Mouse (Mus musculus) CH12.LX (cell line): ENCODE results near the gene Ldlrad3. TPM values are rescaled to one million over a fixed set of nuclear protein-coding genes. Genes with fewer than 3 reads are reported as not detected.

ENCODE experiments used
- DNase-seq: peaks from one replicate; pipeline ENCODE4 v3.0.0-alpha.2; 2013; ENCODE audit errors: extremely low read depth
- H3K27ac ChIP-seq: 2 replicates; pipeline ENCODE4 v1.5.1; 2012; ENCODE audit warnings: low read depth, mild to moderate bottlenecking, control low read depth, moderate library complexity; ENCODE audit not compliant: insufficient read depth
- H3K27me3 ChIP-seq: replicated peaks from 2 replicates; pipeline ENCODE3; 2012; ENCODE audit warnings: inconsistent platforms
- H3K36me3 ChIP-seq, 2 experiments: replicated peaks in 1 of 2; 2 replicates each; pipeline versions ENCODE3 to v1.6.1; 2012; ENCODE audit warnings: inconsistent platforms in 1 of 2, low read length in 1 of 2, mild to moderate bottlenecking in 1 of 2, mixed read lengths in 1 of 2, moderate library complexity in 1 of 2; ENCODE audit not compliant: control insufficient read depth in 1 of 2, insufficient read depth in 1 of 2
- H3K4me1 ChIP-seq, 2 experiments: 2 replicates each; pipeline ENCODE4 v1.6.1; 2012; ENCODE audit warnings: inconsistent platforms in 1 of 2, moderate library complexity in 1 of 2; ENCODE audit not compliant: insufficient read depth in 2 of 2, control insufficient read depth in 1 of 2
- H3K4me2 ChIP-seq: 2 replicates; pipeline ENCODE4 v1.6.1; 2012; ENCODE audit warnings: low read depth, mild to moderate bottlenecking, control low read depth; ENCODE audit not compliant: poor library complexity, insufficient read depth, severe bottlenecking
- H3K4me3 ChIP-seq, 3 experiments: fragments of 150-350 bp in 1 of 3; sonication (generic) in 1 of 3; replicated peaks in 1 of 3; 2 replicates each; pipeline versions ENCODE3 to v1.5.1; 2011 to 2012; ENCODE audit warnings: low read depth in 2 of 3, low read length in 2 of 3, mild to moderate bottlenecking in 2 of 3, moderate library complexity in 2 of 3, control low read depth in 1 of 3, improper control_type of control experiment in 1 of 3, inconsistent platforms in 1 of 3, mixed read lengths in 1 of 3; ENCODE audit not compliant: poor library complexity in 1 of 3
- H3K79me2 ChIP-seq: replicated peaks from 2 replicates; pipeline ENCODE4 v1.6.1; 2012; ENCODE audit warnings: mild to moderate bottlenecking, moderate library complexity; ENCODE audit not compliant: control insufficient read depth, poor library complexity, insufficient read depth, severe bottlenecking; ENCODE audit errors: extremely low read depth
- H3K9ac ChIP-seq: 2 replicates; pipeline ENCODE4 v1.6.1; 2012; ENCODE audit warnings: low read depth, mild to moderate bottlenecking, control low read depth, moderate library complexity; ENCODE audit not compliant: insufficient read depth
- H3K9me3 ChIP-seq: replicated peaks from 2 replicates; pipeline ENCODE3; 2012; ENCODE audit warnings: low read length, inconsistent platforms, mixed read lengths
- CHD1 ChIP-seq: IDR thresholded peaks from 2 replicates; pipeline ENCODE4 v1.6.1; 2012; ENCODE audit warnings: low read depth, low read length, improper control_type of control experiment, inconsistent platforms
- CHD2 ChIP-seq: IDR thresholded peaks from 2 replicates; pipeline ENCODE4 v1.6.1; 2011; ENCODE audit warnings: low read length, improper control_type of control experiment
- CTCF ChIP-seq, 2 experiments: IDR thresholded peaks in 1 of 2; conservative IDR thresholded peaks in 1 of 2; 2 replicates each; pipeline ENCODE4 v1.5.1; 2011 to 2012; ENCODE audit warnings: low read depth in 2 of 2, low read length in 2 of 2, improper control_type of control experiment in 1 of 2, inconsistent platforms in 1 of 2, mild to moderate bottlenecking in 1 of 2, moderate library complexity in 1 of 2
- E2F4 ChIP-seq: IDR thresholded peaks from 2 replicates; pipeline ENCODE4 v1.6.1; 2011; ENCODE audit warnings: low read depth, low read length, improper control_type of control experiment; ENCODE audit not compliant: insufficient replicate concordance
- ETS1 ChIP-seq: conservative IDR thresholded peaks from 2 replicates; pipeline ENCODE4 v1.6.1; 2012; ENCODE audit warnings: low read depth, mild to moderate bottlenecking, inconsistent platforms, low read length, improper control_type of control experiment, moderate library complexity
- GABPA ChIP-seq: IDR thresholded peaks from 2 replicates; pipeline ENCODE4 v1.6.1; 2012; ENCODE audit warnings: low read depth, low read length, improper control_type of control experiment, inconsistent platforms; ENCODE audit not compliant: insufficient replicate concordance
- HCFC1 ChIP-seq: IDR thresholded peaks from 2 replicates; pipeline ENCODE4 v1.6.1; 2012; ENCODE audit warnings: low read depth, mild to moderate bottlenecking, inconsistent platforms, low read length, improper control_type of control experiment
- IRF4 ChIP-seq: IDR thresholded peaks from 2 replicates; pipeline ENCODE4 v1.6.1; 2014; ENCODE audit warnings: low read depth, mild to moderate bottlenecking, inconsistent platforms, low read length, improper control_type of control experiment
- MAX ChIP-seq: IDR thresholded peaks from 2 replicates; pipeline ENCODE4 v1.6.1; 2011; ENCODE audit warnings: low read length, improper control_type of control experiment
- MAZ ChIP-seq: IDR thresholded peaks from 2 replicates; pipeline ENCODE4 v1.6.1; 2012; ENCODE audit warnings: low read depth, mild to moderate bottlenecking, inconsistent platforms, low read length, improper control_type of control experiment, moderate library complexity
- MEF2A ChIP-seq: IDR thresholded peaks from 2 replicates; pipeline ENCODE4 v1.6.1; 2014; ENCODE audit warnings: low read depth, mild to moderate bottlenecking, inconsistent platforms, low read length, improper control_type of control experiment, borderline replicate concordance
- NELFE ChIP-seq: IDR thresholded peaks from 2 replicates; pipeline ENCODE4 v1.6.1; 2011; ENCODE audit warnings: low read depth, low read length, improper control_type of control experiment
- NRF1 ChIP-seq: IDR thresholded peaks from 2 replicates; pipeline ENCODE4 v1.6.1; 2014; ENCODE audit warnings: low read depth, mild to moderate bottlenecking, inconsistent platforms, low read length, improper control_type of control experiment, moderate library complexity
- PAX5 ChIP-seq: IDR thresholded peaks from 2 replicates; pipeline ENCODE4 v1.6.1; 2012; ENCODE audit warnings: low read length, inconsistent platforms, mixed read lengths
- POLR2AphosphoS2 ChIP-seq: IDR thresholded peaks from 2 replicates; pipeline ENCODE4 v1.6.1; 2011; ENCODE audit warnings: low read depth, low read length, improper control_type of control experiment
- RAD21 ChIP-seq: IDR thresholded peaks from 2 replicates; pipeline ENCODE4 v1.6.1; 2011; ENCODE audit warnings: low read depth, mild to moderate bottlenecking, low read length, improper control_type of control experiment, moderate library complexity
- RCOR1 ChIP-seq: conservative IDR thresholded peaks from 2 replicates; pipeline ENCODE4 v1.6.1; 2012; ENCODE audit warnings: low read depth, mild to moderate bottlenecking, inconsistent platforms, low read length, improper control_type of control experiment
- SIN3A ChIP-seq: IDR thresholded peaks from 2 replicates; pipeline ENCODE4 v1.6.1; 2012; ENCODE audit warnings: low read length, improper control_type of control experiment, inconsistent platforms
- SMC3 ChIP-seq: IDR thresholded peaks from 2 replicates; pipeline ENCODE4 v1.6.1; 2011; ENCODE audit warnings: low read depth, low read length, improper control_type of control experiment
- TBP ChIP-seq: conservative IDR thresholded peaks from 2 replicates; pipeline ENCODE4 v1.6.1; 2011; ENCODE audit warnings: low read depth, low read length, improper control_type of control experiment
- UBTF ChIP-seq: IDR thresholded peaks from 2 replicates; pipeline ENCODE4 v1.6.1; 2012; ENCODE audit warnings: low read depth, mild to moderate bottlenecking, inconsistent platforms, low read length, improper control_type of control experiment, moderate library complexity
- ZC3H11A ChIP-seq: IDR thresholded peaks from 2 replicates; pipeline ENCODE4 v1.6.1; 2012; ENCODE audit warnings: low read depth, mild to moderate bottlenecking, inconsistent platforms, low read length, improper control_type of control experiment
- ZNF384 ChIP-seq: IDR thresholded peaks from 2 replicates; pipeline ENCODE4 v1.6.1; 2012; ENCODE audit warnings: low read depth, low read length, improper control_type of control experiment, inconsistent platforms
- dilution Hi-C: fragments of 300-500 bp; cut with MboI; formaldehyde crosslinking; loops from 2 replicates; pipeline ENCODE4 v1.14.3; 2020; ENCODE audit warnings: low sequenced_read_pairs; ENCODE audit not compliant: extremely low pct_unique_long_range_greater_than_20kb, extremely low pct_ligation_motif_present
- in situ Hi-C: fragments of 300-500 bp; cut with MboI; formaldehyde crosslinking; loops from 3 replicates; pipeline ENCODE4 v1.14.3; 2019; ENCODE audit warnings: low sequenced_read_pairs, low pct_ligation_motif_present, low pct_unique_long_range_greater_than_20kb, mixed read lengths
- polyA plus RNA-seq: library from polyadenylated mRNA; unstranded; fragments of >175 nt; gene quantifications from 2 replicates; pipeline ENCODE4 v1.2.1, GENCODE M21; 2012; ENCODE audit warnings: low read depth; ENCODE audit not compliant: insufficient read length
- total RNA-seq, 2 experiments: library from RNA; depleted of rRNA; stranded (reverse); fragments of 300-350 nt in 1 of 2; fragments of >200 nt in 1 of 2; gene quantifications; 2 replicates each; pipeline ENCODE4 v1.2.3; 2012 to 2014

The Ldlrad3 gene
- total and polyA plus RNA-seq, 3 experiments, result 0.30 to 2.7 (median 2.1) TPM

DNA sequence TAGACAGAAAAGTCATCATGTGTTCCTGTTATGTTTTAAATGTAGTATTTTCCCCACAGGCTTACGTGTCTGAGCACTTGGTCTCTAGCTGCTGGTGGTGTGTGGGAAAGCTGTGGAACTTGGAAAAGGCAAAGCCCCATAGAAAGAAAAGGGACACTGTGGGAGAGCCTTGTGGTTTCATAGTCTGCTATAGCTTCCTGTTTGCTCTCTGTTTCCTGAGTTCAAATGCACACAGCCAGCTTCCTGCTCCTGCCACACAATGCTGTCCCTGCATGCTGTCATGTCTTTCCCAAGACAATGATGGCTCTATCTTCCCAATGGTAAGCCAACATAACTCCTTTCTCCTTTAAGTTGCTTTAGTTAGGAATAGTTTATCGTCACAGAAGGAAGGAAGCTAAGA, 194.5 kb downstream of the Ldlrad3 start:
- in situ Hi-C loops, result no loop called here
- no peaks in the 10 kb centered on the region for H3K27me3 ChIP-seq
- TF ChIP-seq POLR2AphosphoS2 (no peak), TBP (no peak), NRF1 (no peak), E2F4 (no peak), MEF2A (no peak), SIN3A (no peak), ZNF384 (no peak), CTCF (conservative IDR thresholded peaks at IDR 0.05 in 1 of 2, IDR thresholded peaks at IDR 0.05 in 1 of 2; ENCODE audit: low read depth in 2 of 2, low read length in 2 of 2) (no peak), IRF4 (no peak), PAX5 (no peak), UBTF (no peak), NELFE (no peak), RCOR1 (no peak)
- TF ChIP-seq, all 38 proteins: peak for 0
- DNase-seq, result no peak
- no peaks in the 10 kb centered on the region for H3K36me3 ChIP-seq
- H3K4me3 ChIP-seq, result no peak overlapping the region
- no peak overlapping the region for H3K9ac ChIP-seq
- dilution Hi-C loops, result no loop called here
- H3K27ac ChIP-seq, result no peak overlapping the region
- no peaks in the 10 kb centered on the region for H3K79me2 ChIP-seq
- H3K4me2 ChIP-seq, result no peak overlapping the region
- no peaks in the 10 kb centered on the region for H3K9me3 ChIP-seq
- peaks cover 5 to 22% of the 10 kb centered on the region in 2 experiments; a peak in 3 of 4 replicates for H3K4me1 ChIP-seq

DNA sequence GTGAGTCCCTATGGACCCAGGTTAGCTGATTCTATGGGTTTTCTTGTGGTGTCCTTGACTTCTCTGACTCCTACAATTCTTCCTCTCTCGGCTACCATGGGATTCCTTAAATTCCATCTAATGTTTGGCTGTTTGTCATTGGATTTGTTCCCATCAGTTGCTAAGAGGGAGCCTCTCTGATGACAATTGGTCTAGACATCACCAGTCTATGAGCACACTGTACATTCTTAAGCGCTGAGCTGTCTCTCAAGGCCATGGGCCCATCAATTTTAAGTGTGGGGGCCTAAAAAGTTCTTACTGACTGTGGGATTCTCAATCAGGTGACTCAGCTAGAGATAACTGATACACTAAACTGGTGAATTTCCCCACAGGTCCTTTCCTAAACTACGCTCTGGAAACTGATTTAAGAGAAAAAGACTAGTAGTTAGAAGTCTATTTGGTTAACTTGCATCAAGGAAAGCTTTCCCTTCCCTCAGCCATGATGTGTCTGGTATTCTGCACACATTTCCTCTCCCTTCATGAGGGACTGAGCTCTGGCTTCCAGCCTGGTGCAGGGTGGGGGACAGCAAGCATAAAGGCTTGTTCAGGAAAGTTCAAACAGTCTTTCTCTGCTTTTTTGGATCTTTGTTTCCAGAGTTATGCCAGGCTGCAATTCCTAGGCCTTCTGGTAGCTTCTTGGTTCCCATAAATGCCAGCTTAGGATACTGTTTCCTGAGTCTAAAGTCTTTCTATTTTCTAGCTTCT, 199.7 kb downstream of the Ldlrad3 start:
- no peak overlapping the region for H3K4me2 ChIP-seq
- H3K79me2 ChIP-seq, result no peaks in the 10 kb centered on the region
- DNase-seq, result no peak
- TF ChIP-seq IRF4 (no peak), MAZ (no peak), TBP (no peak), ZC3H11A (no peak), CHD2 (no peak), SMC3 (no peak), MAX (no peak), NELFE (no peak), RAD21 (no peak), CTCF (conservative IDR thresholded peaks at IDR 0.05 in 1 of 2, IDR thresholded peaks at IDR 0.05 in 1 of 2; ENCODE audit: low read depth in 2 of 2, low read length in 2 of 2) (no peak), E2F4 (no peak), CHD1 (no peak), PAX5 (no peak), HCFC1 (no peak), MEF2A (no peak), ETS1 (no peak), GABPA (no peak), POLR2AphosphoS2 (no peak)
- no peaks in the 10 kb centered on the region for H3K27me3 ChIP-seq
- no peak overlapping the region for H3K9ac ChIP-seq
- H3K4me1 ChIP-seq, result peaks cover 0 to 9% of the 10 kb centered on the region in 2 experiments; a peak in 2 of 4 replicates
- H3K27ac ChIP-seq, result no peak overlapping the region
- no peaks in the 10 kb centered on the region for H3K9me3 ChIP-seq
- H3K4me3 ChIP-seq, result no peak overlapping the region
- H3K36me3 ChIP-seq, result no peaks in the 10 kb centered on the region
- in situ Hi-C loops (no loop called here), dilution Hi-C loops (no loop called here)
